Mouse (Mus musculus): ENCODE measurements around the gene Wfdc5.

GRCm38 (mm10) chr2:164158838-164159237 is 23.7 kb downstream of the Wfdc5 start:
- no peak for TF ChIP-seq CTCF (IDR thresholded peaks at IDR 0.05; ENCODE audit: low read depth)
- TF ChIP-seq EP300 (IDR thresholded peaks at IDR 0.05; ENCODE audit: low read depth): no peak

Data from liver, embryonic 14.5 days (tissue).